Mouse (Mus musculus): ENCODE measurements around the gene Hils1. TPM values are rescaled to one million over a fixed set of nuclear protein-coding genes. Genes with fewer than 3 reads are reported as not detected.

The Hils1 gene
- total and polyA plus RNA-seq, 3 experiments, result not detected

DNA sequence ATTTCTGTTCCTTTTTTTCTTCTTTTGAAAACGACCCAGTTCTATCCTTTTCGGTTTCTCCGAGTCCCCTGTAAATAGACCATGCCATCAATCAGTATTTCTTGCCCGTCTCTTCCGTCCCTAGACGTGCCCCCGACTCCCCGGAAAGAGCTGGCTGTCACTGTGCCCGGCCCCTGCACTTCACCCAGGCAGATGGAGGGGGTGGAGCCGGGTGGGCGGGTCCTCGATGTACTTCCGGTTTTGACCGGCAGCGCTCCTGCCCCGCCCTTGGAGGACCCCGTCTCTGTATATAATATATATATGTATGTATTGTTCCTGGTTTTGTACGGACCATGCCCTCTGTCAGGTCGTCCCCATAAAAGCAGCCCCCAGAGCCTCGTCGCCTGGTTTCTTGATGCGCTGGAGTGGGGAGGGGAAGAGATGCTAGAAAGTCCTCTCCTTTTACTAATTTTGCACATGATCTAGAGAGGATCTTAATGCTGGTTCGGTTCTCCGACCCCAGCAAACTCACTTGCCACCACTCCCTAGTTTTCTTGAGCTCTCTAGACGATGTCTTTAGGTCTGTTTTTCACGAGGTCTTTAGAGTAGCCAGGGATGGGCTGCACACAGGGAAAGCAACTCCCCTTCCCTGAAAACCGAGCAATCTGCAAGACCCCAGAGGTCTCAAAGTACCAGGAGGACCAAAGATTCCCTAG, 39.3 kb downstream of the Hils1 start:
- Histone ChIP-seq H3K79me2 (ENCODE audit: control insufficient read depth, insufficient read depth, low read length, poor library complexity) (peaks cover 19% of the 10 kb centered on the region), H3K27ac (ENCODE audit: control insufficient read depth, low read depth, low read length) (peak overlapping the region; percentile 72), H3K9me3 (replicated peaks; ENCODE audit: insufficient read depth, low read length) (no peaks in the 10 kb centered on the region), H3K9ac (ENCODE audit: control insufficient read depth, low read depth, low read length, poor library complexity, severe bottlenecking) (peak overlapping the region; percentile 61), H3K4me3 (ENCODE audit: control insufficient read depth in 1 of 2, insufficient read depth in 1 of 2, low read depth in 2 of 2, low read length in 2 of 2) (peak overlapping the region; percentile 31 to 45), H3K4me1 (ENCODE audit: control insufficient read depth in 1 of 2, insufficient read depth in 2 of 2, low read length in 2 of 2) (peaks cover 0 to 56% of the 10 kb centered on the region in 2 experiments; a peak in 3 of 4 replicates), H3K27me3 (ENCODE audit: control insufficient read depth in 1 of 2, insufficient read depth in 2 of 2, low read length in 2 of 2) (no peaks in the 10 kb centered on the region), H3K36me3 (ENCODE audit: control insufficient read depth in 1 of 2, insufficient read depth in 2 of 2, low read length in 2 of 2) (peaks cover 5 to 38% of the 10 kb centered on the region in 2 experiments)
- peak; percentile 88 for DNase-seq (ENCODE audit: low read depth, low spot score)
- peak; percentile 60; the same call in 1 of the 2 replicates for TF ChIP-seq ZMIZ1 (IDR thresholded peaks at IDR 0.05; ENCODE audit: low read depth, low read length)
- no peak for TF ChIP-seq JUND (IDR thresholded peaks at IDR 0.05; ENCODE audit: low read depth, low read length)
- TF ChIP-seq ELF1 (IDR thresholded peaks at IDR 0.05; ENCODE audit: low read depth, low read length), result peak; percentile 90
- TF ChIP-seq MYB (IDR thresholded peaks at IDR 0.05; ENCODE audit: low read depth, low read length), result no peak
- peak; percentile 42; the same call in 1 of the 2 replicates for TF ChIP-seq ZKSCAN1 (IDR thresholded peaks at IDR 0.05; ENCODE audit: low read depth, low read length)
- TF ChIP-seq TBP (IDR thresholded peaks at IDR 0.05; ENCODE audit: low read depth, low read length), result 0 out of 2 replicates have a peak, but pooled peaks have one; percentile 22
- TF ChIP-seq POLR2A (IDR thresholded peaks at IDR 0.05; ENCODE audit: control insufficient read depth in 1 of 2, insufficient read depth in 1 of 2, low read depth in 1 of 2, low read length in 2 of 2, poor library complexity in 1 of 2), result peak in 1 of 2 experiments; percentile 39; a peak in 2 of 4 replicates
- no peak for TF ChIP-seq MAX (IDR thresholded peaks at IDR 0.05; ENCODE audit: low read length)
- TF ChIP-seq TAL1 (IDR thresholded peaks at IDR 0.05; ENCODE audit: low read length), result no peak
- TF ChIP-seq ZC3H11A (IDR thresholded peaks at IDR 0.05; ENCODE audit: low read depth, low read length), result no peak
- TF ChIP-seq MAFK (IDR thresholded peaks at IDR 0.05; ENCODE audit: borderline replicate concordance, low read depth, low read length), result no peak
- no peak for TF ChIP-seq CHD1 (IDR thresholded peaks at IDR 0.05; ENCODE audit: low read depth, low read length)
- 0 out of 2 replicates have a peak, but pooled peaks have one; percentile 33 for TF ChIP-seq TCF12 (IDR thresholded peaks at IDR 0.05; ENCODE audit: low read depth, low read length)
- TF ChIP-seq RCOR1 (IDR thresholded peaks at IDR 0.05; ENCODE audit: low read depth, low read length), result no peak
- TF ChIP-seq NELFE (IDR thresholded peaks at IDR 0.05; ENCODE audit: low read depth, low read length), result peak; percentile 52; the same call in 1 of the 2 replicates
- TF ChIP-seq POLR2AphosphoS5 (IDR thresholded peaks at IDR 0.05; ENCODE audit: borderline replicate concordance, low read depth, low read length), result 0 out of 2 replicates have a peak, but pooled peaks have one; percentile 49
- peak; percentile 73 for TF ChIP-seq SIN3A (IDR thresholded peaks at IDR 0.05; ENCODE audit: low read length)
- TF ChIP-seq SMC3 (IDR thresholded peaks at IDR 0.05; ENCODE audit: low read depth, low read length), result no peak
- no peak for TF ChIP-seq NRF1 (IDR thresholded peaks at IDR 0.05; ENCODE audit: insufficient read depth, low read depth, low read length, poor library complexity, severe bottlenecking)
- no peak for TF ChIP-seq KAT2A (conservative IDR thresholded peaks at IDR 0.05; ENCODE audit: low read depth, low read length)
- TF ChIP-seq ETS1 (IDR thresholded peaks at IDR 0.05; ENCODE audit: low read depth, low read length), result 0 out of 2 replicates have a peak, but pooled peaks have one; percentile 6
- TF ChIP-seq E2F4 (IDR thresholded peaks at IDR 0.05; ENCODE audit: borderline replicate concordance, low read depth, low read length), result no peak
- no peak for TF ChIP-seq GABPA (IDR thresholded peaks at IDR 0.05; ENCODE audit: low read depth, low read length)
- TF ChIP-seq GATA1 (IDR thresholded peaks at IDR 0.05; ENCODE audit: low read depth, low read length), result no peak
- TF ChIP-seq BHLHE40 (IDR thresholded peaks at IDR 0.05; ENCODE audit: borderline replicate concordance, low read depth, low read length), result no peak
- no peak for TF ChIP-seq UBTF (IDR thresholded peaks at IDR 0.05; ENCODE audit: borderline replicate concordance, insufficient read depth, low read depth, low read length)
- no peak for TF ChIP-seq ZNF384 (IDR thresholded peaks at IDR 0.05; ENCODE audit: low read depth, low read length)
- no peak for TF ChIP-seq USF1 (IDR thresholded peaks at IDR 0.05; ENCODE audit: low read depth, low read length)
- peak; percentile 77 for TF ChIP-seq HCFC1 (IDR thresholded peaks at IDR 0.05; ENCODE audit: low read depth, low read length)
- no peak for TF ChIP-seq EP300 (IDR thresholded peaks at IDR 0.05; ENCODE audit: low read depth in 1 of 2, low read length in 2 of 2)
- TF ChIP-seq USF2 (IDR thresholded peaks at IDR 0.05; ENCODE audit: borderline replicate concordance in 1 of 2, insufficient read depth in 1 of 2, low read depth in 1 of 2, low read length in 2 of 2), result no peak
- peak; percentile 97 for TF ChIP-seq MAZ (IDR thresholded peaks at IDR 0.05; ENCODE audit: low read depth, low read length)
- no peak for TF ChIP-seq MEF2A (IDR thresholded peaks at IDR 0.05; ENCODE audit: extremely low read depth, insufficient replicate concordance, low read depth, low read length, poor library complexity, severe bottlenecking)
- TF ChIP-seq RAD21 (IDR thresholded peaks at IDR 0.05; ENCODE audit: low read depth, low read length), result no peak
- no peak for TF ChIP-seq MYC (IDR thresholded peaks at IDR 0.05; ENCODE audit: low read depth, low read length)
